Mouse (Mus musculus): Measurements from ENCODE around the gene Ccr7. TPM values are rescaled to one million over a fixed set of nuclear protein-coding genes. Genes with fewer than 3 reads are reported as not detected.

The Ccr7 gene
- polyA plus RNA-seq, 1 experiment from 2014 or later, result 0.14 TPM

- ATAC-seq, result no peak
- WGBS, result 71% methylated on average over 18 of the region's 18 CpGs
- no peak for TF ChIP-seq CTCF (IDR thresholded peaks at IDR 0.05; ENCODE audit: low read depth)
- Histone ChIP-seq H3K9ac (ENCODE audit: low read depth, low read length) (no peak overlapping the region), H3K9me3 (ENCODE audit: control insufficient read depth) (no peaks in the 10 kb centered on the region), H3K4me3 (ENCODE audit: low read depth, low read length) (no peak overlapping the region), H3K4me1 (replicated peaks; ENCODE audit: control insufficient read depth, insufficient read depth, low read length) (0 out of 2 replicates have a peak, but pooled peaks cover 4% of the 10 kb centered on the region), H3K4me2 (replicated peaks; ENCODE audit: low read depth) (no peak overlapping the region), H3K36me3 (ENCODE audit: control insufficient read depth, insufficient read depth) (no peaks in the 10 kb centered on the region), H3K27ac (ENCODE audit: low read depth, low read length) (no peak overlapping the region), H3K27me3 (replicated peaks; ENCODE audit: control insufficient read depth, insufficient read depth, low read length) (no peaks in the 10 kb centered on the region)
Measured at GRCm38 (mm10) chr11:99142493-99143095, 12.3 kb downstream of the Ccr7 start.

GRCm38 (mm10) chr11:99142046-99142445, 12.8 kb downstream of the Ccr7 start:
- TF ChIP-seq CTCF (IDR thresholded peaks at IDR 0.05; ENCODE audit: low read depth), result no peak
- Histone ChIP-seq H3K36me3 (ENCODE audit: control insufficient read depth, insufficient read depth) (no peaks in the 10 kb centered on the region), H3K9ac (ENCODE audit: low read depth, low read length) (no peak overlapping the region), H3K4me2 (replicated peaks; ENCODE audit: low read depth) (no peak overlapping the region), H3K27ac (ENCODE audit: low read depth, low read length) (no peak overlapping the region), H3K4me1 (replicated peaks; ENCODE audit: control insufficient read depth, insufficient read depth, low read length) (0 out of 2 replicates have a peak, but pooled peaks cover 3% of the 10 kb centered on the region), H3K9me3 (ENCODE audit: control insufficient read depth) (no peaks in the 10 kb centered on the region), H3K27me3 (replicated peaks; ENCODE audit: control insufficient read depth, insufficient read depth, low read length) (no peaks in the 10 kb centered on the region), H3K4me3 (ENCODE audit: low read depth, low read length) (no peak overlapping the region)
- ATAC-seq, result no peak
- WGBS, result 90% methylated on average over 6 of the region's 6 CpGs

- Histone ChIP-seq H3K9me3 (ENCODE audit: control insufficient read depth) (no peaks in the 10 kb centered on the region), H3K4me1 (replicated peaks; ENCODE audit: control insufficient read depth, insufficient read depth, low read length) (0 out of 2 replicates have a peak, but pooled peaks cover 3% of the 10 kb centered on the region), H3K4me3 (ENCODE audit: low read depth, low read length) (no peak overlapping the region), H3K36me3 (ENCODE audit: control insufficient read depth, insufficient read depth) (no peaks in the 10 kb centered on the region), H3K9ac (ENCODE audit: low read depth, low read length) (no peak overlapping the region), H3K4me2 (replicated peaks; ENCODE audit: low read depth) (no peak overlapping the region), H3K27ac (ENCODE audit: low read depth, low read length) (no peak overlapping the region), H3K27me3 (replicated peaks; ENCODE audit: control insufficient read depth, insufficient read depth, low read length) (no peaks in the 10 kb centered on the region)
- ATAC-seq, result no peak
- 60% methylated on average over 7 of the region's 7 CpGs for WGBS
- TF ChIP-seq CTCF (IDR thresholded peaks at IDR 0.05; ENCODE audit: low read depth), result no peak
Measured at GRCm38 (mm10) chr11:99141600-99141999, 13.3 kb downstream of the Ccr7 start.

GRCm38 (mm10) chr11:99138976-99139375, 15.9 kb downstream of the Ccr7 start:
- Histone ChIP-seq H3K27me3 (replicated peaks; ENCODE audit: control insufficient read depth, insufficient read depth, low read length) (no peaks in the 10 kb centered on the region), H3K27ac (ENCODE audit: low read depth, low read length) (no peak overlapping the region), H3K9ac (ENCODE audit: low read depth, low read length) (no peak overlapping the region), H3K4me2 (replicated peaks; ENCODE audit: low read depth) (no peak overlapping the region), H3K4me3 (ENCODE audit: low read depth, low read length) (no peak overlapping the region), H3K36me3 (ENCODE audit: control insufficient read depth, insufficient read depth) (no peaks in the 10 kb centered on the region), H3K9me3 (ENCODE audit: control insufficient read depth) (no peaks in the 10 kb centered on the region), H3K4me1 (replicated peaks; ENCODE audit: control insufficient read depth, insufficient read depth, low read length) (no peaks in the 10 kb centered on the region)
- no peak for TF ChIP-seq CTCF (IDR thresholded peaks at IDR 0.05; ENCODE audit: low read depth)
- no peak for ATAC-seq
- WGBS, result 72% methylated on average over 9 of the region's 9 CpGs

- Histone ChIP-seq H3K4me2 (replicated peaks; ENCODE audit: low read depth) (no peak overlapping the region), H3K27ac (ENCODE audit: low read depth, low read length) (no peak overlapping the region), H3K9me3 (ENCODE audit: control insufficient read depth) (no peaks in the 10 kb centered on the region), H3K27me3 (replicated peaks; ENCODE audit: control insufficient read depth, insufficient read depth, low read length) (no peaks in the 10 kb centered on the region), H3K4me3 (ENCODE audit: low read depth, low read length) (no peak overlapping the region), H3K36me3 (ENCODE audit: control insufficient read depth, insufficient read depth) (no peaks in the 10 kb centered on the region), H3K9ac (ENCODE audit: low read depth, low read length) (no peak overlapping the region), H3K4me1 (replicated peaks; ENCODE audit: control insufficient read depth, insufficient read depth, low read length) (no peaks in the 10 kb centered on the region)
- TF ChIP-seq CTCF (IDR thresholded peaks at IDR 0.05; ENCODE audit: low read depth), result no peak
- no peak for ATAC-seq
- WGBS, result 65% methylated on average over 4 of the region's 4 CpGs
Measured at GRCm38 (mm10) chr11:99137385-99137784, 17.5 kb downstream of the Ccr7 start.

- no peak for ATAC-seq
- Histone ChIP-seq H3K4me2 (replicated peaks; ENCODE audit: low read depth) (no peak overlapping the region), H3K4me1 (replicated peaks; ENCODE audit: control insufficient read depth, insufficient read depth, low read length) (no peaks in the 10 kb centered on the region), H3K27ac (ENCODE audit: low read depth, low read length) (no peak overlapping the region), H3K9ac (ENCODE audit: low read depth, low read length) (no peak overlapping the region), H3K4me3 (ENCODE audit: low read depth, low read length) (no peak overlapping the region), H3K9me3 (ENCODE audit: control insufficient read depth) (no peaks in the 10 kb centered on the region), H3K36me3 (ENCODE audit: control insufficient read depth, insufficient read depth) (no peaks in the 10 kb centered on the region), H3K27me3 (replicated peaks; ENCODE audit: control insufficient read depth, insufficient read depth, low read length) (no peaks in the 10 kb centered on the region)
- 61% methylated on average over 4 of the region's 4 CpGs for WGBS
- no peak for TF ChIP-seq CTCF (IDR thresholded peaks at IDR 0.05; ENCODE audit: low read depth)
Measured at GRCm38 (mm10) chr11:99136961-99137360, 17.9 kb downstream of the Ccr7 start.

Measured in intestine, postnatal 0 days (tissue).